Mouse (Mus musculus) embryo, embryonic 11.5 days (tissue): Measurements from ENCODE around the gene Trim60.

ENCODE experiments used
- DNase-seq: peaks from one replicate; pipeline ENCODE4 v3.0.0-alpha.2; 2012; ENCODE audit warnings: low read depth, low spot score

Trim60 gene

DNA sequence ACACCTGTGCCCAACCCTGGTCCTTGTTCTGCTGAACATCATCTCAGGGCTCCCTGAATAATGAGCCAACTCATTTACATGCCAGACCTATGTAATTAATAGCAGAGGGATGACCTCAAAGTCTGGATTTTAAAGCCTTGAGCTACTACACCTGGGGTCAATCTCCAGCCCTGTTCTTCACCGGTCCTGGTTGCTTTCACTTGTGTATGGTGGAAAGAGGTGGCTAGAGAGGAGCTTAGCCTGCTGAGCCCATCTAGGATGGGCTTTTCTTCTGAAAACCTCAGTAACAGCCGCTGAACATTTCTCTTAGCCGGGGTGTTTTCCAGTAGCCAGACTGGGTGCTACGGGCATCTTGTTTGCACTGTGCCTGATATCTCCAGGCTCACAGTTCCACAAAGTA, 30.7 kb downstream of the Trim60 start, which contains the start of gene Trim75:
TSS of gene Trim75 (minus strand) at position 101 of the 400 bp plus-strand sequence.
- no peak for DNase-seq

DNA sequence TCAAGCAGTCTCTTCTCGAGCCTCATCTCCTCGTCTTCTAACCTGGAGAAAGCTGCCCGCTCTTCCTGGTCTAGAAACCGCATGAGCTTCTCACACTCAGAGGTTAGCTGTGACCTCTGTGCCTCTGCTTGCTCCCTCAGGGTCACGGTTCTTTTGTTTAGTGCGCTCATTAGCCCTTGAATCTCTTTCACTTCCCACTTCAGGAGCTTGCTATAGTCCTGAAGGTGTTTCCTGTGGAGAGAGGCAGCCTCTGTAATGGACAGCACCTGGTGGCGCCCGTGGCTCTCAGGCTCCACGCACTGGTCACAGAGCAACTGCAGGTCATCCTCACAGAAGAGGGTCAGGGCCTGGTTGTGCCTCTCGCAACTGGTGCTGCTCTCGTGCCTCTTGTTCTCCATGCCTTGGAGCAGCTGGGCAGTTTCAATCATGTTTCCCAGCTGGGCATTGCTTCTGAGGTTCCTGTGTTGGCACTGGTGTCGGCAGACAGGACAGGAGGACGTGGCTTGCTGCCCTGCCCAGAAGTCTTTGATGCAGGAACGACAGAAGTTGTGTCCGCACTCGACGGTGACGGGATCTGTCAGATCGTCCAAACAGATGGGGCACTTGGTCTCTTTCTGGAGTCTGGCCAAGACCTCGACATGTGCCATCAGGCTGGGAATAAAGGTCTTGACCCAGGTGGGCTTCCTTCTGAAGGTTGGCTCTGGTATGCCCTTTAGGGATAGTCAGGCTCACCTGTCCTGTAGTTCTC, 35.1 kb downstream of the Trim60 start:
- no peak for DNase-seq

DNA sequence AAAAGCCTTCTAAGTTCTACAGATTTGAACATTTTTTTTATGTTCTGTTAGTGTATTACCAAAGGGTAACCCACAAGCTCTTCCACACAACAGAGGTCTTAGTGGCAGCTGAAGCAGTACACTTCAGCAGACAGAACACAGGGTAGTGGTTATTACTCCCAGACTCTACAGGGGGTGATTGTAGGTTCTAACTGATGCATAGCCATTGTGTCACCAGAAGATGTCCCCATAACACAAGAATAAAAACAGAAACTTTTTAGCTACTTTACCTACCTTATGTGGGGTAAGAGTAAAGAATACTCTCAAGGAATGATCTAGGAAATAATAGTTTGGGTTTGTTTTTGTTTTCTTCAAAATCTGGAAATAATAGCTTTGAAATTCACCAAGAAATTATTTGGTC, 55.5 kb downstream of the Trim60 start:
- DNase-seq: no peak

DNA sequence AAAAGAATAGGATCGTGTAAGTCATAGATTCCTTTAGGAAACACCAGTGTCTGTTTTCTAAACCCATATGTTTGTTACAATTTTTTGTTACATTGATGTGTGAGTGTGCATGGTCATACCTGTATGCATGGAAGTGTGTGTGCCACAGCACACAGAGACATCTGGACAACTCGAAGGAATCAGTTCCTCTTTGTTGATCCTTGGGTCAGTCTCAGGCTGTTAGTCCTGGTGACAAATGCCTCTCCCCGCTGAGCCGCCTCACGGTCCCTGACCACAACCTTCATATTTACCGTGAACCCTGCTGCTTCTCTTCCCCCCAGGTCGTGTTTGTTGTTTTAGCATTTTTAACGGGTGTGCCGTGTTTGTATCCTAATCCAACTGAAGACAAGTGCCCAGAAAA, 59.4 kb downstream of the Trim60 start:
- no peak for DNase-seq

DNA sequence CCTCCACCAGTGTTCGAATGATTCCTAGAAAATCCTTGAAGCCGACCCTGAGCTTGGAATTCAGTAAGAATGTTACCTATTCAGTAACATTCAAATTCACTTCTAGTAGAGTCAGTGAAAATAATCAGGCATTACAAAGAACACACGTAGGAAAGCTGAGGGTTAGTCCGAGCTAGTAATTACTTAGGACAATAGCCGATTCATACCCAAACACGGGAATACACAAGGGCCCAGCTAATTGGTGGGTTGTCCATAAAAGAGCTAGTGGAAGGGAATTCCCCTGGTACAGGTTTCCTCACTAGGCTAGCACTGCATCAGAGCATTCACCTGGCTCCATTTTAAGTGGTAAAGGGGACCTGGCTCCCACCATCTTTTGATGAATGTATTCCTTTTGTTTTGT, 66.3 kb downstream of the Trim60 start:
- DNase-seq: no peak
